ENCODE assay signal across 8 mouse cellular contexts in genomic region chr5:135934481-135935175, GRCm38 (mm10). TPM values are rescaled to one million over a fixed set of nuclear protein-coding genes. Genes with fewer than 3 reads are reported as not detected.
A peak's percentile ranks its signal among the peaks of the same experiment; 100 is the strongest.
DNase-seq lines count a peak whose midpoint lies in the region; ATAC-seq lines count a peak whose summit lies in the region.

Gene Ywhag (minus strand): TSS chr5:135934616.

- peak within 1 kb of the TSS; percentile 80 for H3K4me3 ChIP-seq in hindbrain, embryonic 16.5 days (ENCODE audit: low read length)
- peak within 1 kb of the TSS; percentile 96 for H3K4me3 ChIP-seq in macrophage (ENCODE audit: inconsistent target)

- H3K4me2 ChIP-seq in hindbrain, embryonic 16.5 days (ENCODE audit: low read length): peak within 1 kb of the TSS; percentile 55

- peaks cover 13% of the 10 kb centered on the region for H3K36me3 ChIP-seq in hindbrain, embryonic 16.5 days (ENCODE audit: control insufficient read depth, insufficient read depth, low read length)
- H3K36me3 ChIP-seq in macrophage (ENCODE audit: inconsistent target): peaks cover 27% of the 10 kb centered on the region

- H3K4me1 ChIP-seq in hindbrain, embryonic 16.5 days (ENCODE audit: control insufficient read depth, insufficient read depth, low read depth, low read length): peaks cover 25% of the 10 kb centered on the region

- no peaks in the 10 kb centered on the region for H3K9me3 ChIP-seq in hindbrain, embryonic 16.5 days (ENCODE audit: control insufficient read depth, low read length)

- peak within 1 kb of the TSS; percentile 94 for H3K9ac ChIP-seq in hindbrain, embryonic 16.5 days (ENCODE audit: low read depth, low read length)

- no peaks in the 10 kb centered on the region for H3K27me3 ChIP-seq in hindbrain, embryonic 16.5 days (replicated peaks; ENCODE audit: control insufficient read depth, insufficient read depth, low read length)

- peak within 1 kb of the TSS; percentile 97 for H3K27ac ChIP-seq in hindbrain, embryonic 16.5 days (ENCODE audit: low read depth, low read length)
- peak within 1 kb of the TSS; percentile 95 for H3K27ac ChIP-seq in macrophage

- ATAC-seq in hindbrain, embryonic 16.5 days: peak; percentile 94

- WGBS in hindbrain, embryonic 16.5 days: under 1% methylated on average over 48 of the region's 48 CpGs
- WGBS in macrophage (ENCODE audit: missing documents): under 1% methylated on average over 39 of the region's 48 CpGs

- peaks cover 45% of the 10 kb centered on the region for H3K79me2 ChIP-seq in macrophage (ENCODE audit: inconsistent target)

- peak; percentile 93 for DNase-seq in WW6 (ENCODE audit: low read depth, low spot score)
- peak; percentile 94 to 98 for DNase-seq in cerebellum, postnatal 4 days (ENCODE audit: low spot score in 2 of 2)
- peak; percentile 98 for DNase-seq in gastrocnemius, adult 18-20 months (ENCODE audit: low spot score)
- peak; percentile 96 to 97 for DNase-seq in left cerebral cortex, adult 18-20 months (ENCODE audit: low spot score in 2 of 2)
- peak; percentile 97 for DNase-seq in right cerebral cortex, adult 18-20 months
- DNase-seq in urinary bladder, postnatal 10 days (ENCODE audit: low spot score): peak; percentile 91

RNA-seq across cellular contexts. Expression of gene Ywhag, which starts in this region (rescaled TPM):
- 100 to 1,000 TPM; 288 to 326 TPM for total RNA-seq in gastrocnemius, adult 18-20 months (2021)
- 996 and 1,023 TPM in 2 replicates for polyA plus RNA-seq in hindbrain, embryonic 16.5 days (2015; fragmentation: Nextera tagmentation; extraction: Ambion mirVana)
- total RNA-seq in left cerebral cortex, adult 18-20 months (2021): 1,000 to 10,000 TPM; 1,157 to 1,215 TPM
- 100 to 1,000 TPM in 20 of 26 experiments, 10 to 100 TPM in 6; 53.4 to 231 (median 136) TPM for total RNA-seq in macrophage (2018; cell fraction: chromatin; rRNA removed)
- 100 to 1,000 TPM; 212 to 334 (median 277) TPM for total RNA-seq in macrophage (2018; cell fraction: cytosol; rRNA removed)
- total RNA-seq in macrophage (2018; cell fraction: nucleus; rRNA removed): 100 to 1,000 TPM in 24 of 26 experiments, 10 to 100 TPM in 2; 92.5 to 392 (median 213) TPM
- 161 to 315 TPM (median 200 TPM) in 3 replicates for polyA plus RNA-seq in macrophage (2018)

Comparison
In these comparisons a context has a peak if more than half of its experiments do, and no peak if none do; other contexts are left out.
1. Peak in every context shown above with its lines: DNase-seq, ATAC-seq, H3K4me3 ChIP-seq and H3K27ac ChIP-seq.